In genomic region chr4:85227664-85228588, GRCm38 (mm10) we compare ENCODE assay signal across 32 mouse cellular contexts. TPM values are rescaled to one million over a fixed set of nuclear protein-coding genes. Genes with fewer than 3 reads are reported as not detected.
DNase-seq lines count a peak whose midpoint lies in the region; ATAC-seq and TF ChIP-seq lines count a peak whose summit lies in the region.
"Had no signal": no experiment of that assay in that cellular context is flagged by ENCODE, and none has a peak within 500 bp of the region (broad histone marks: within the 10 kb centered on the region; RNA-seq: fewer than 3 reads in every experiment).

No protein-coding gene starts in this region.

- no peaks in the 10 kb centered on the region for H3K9me3 ChIP-seq in kidney, postnatal 0 days (replicated peaks; ENCODE audit: low read length)
- H3K9me3 ChIP-seq in kidney, embryonic 14.5 days (ENCODE audit: control insufficient read depth, low read length) = no peaks in the 10 kb centered on the region
- H3K9me3 ChIP-seq in midbrain, embryonic 16.5 days (replicated peaks; ENCODE audit: control insufficient read depth, low read length, poor library complexity, severe bottlenecking) = no peaks in the 10 kb centered on the region
- no peaks in the 10 kb centered on the region for H3K9me3 ChIP-seq in midbrain, postnatal 0 days (ENCODE audit: low read length)
- H3K9me3 ChIP-seq in neural tube, embryonic 15.5 days (replicated peaks) = no peaks in the 10 kb centered on the region
- H3K9me3 ChIP-seq: embryonic facial prominence, embryonic 12.5 days; forebrain, embryonic 10.5 days; heart, embryonic 12.5 days; limb, embryonic 12.5 days; liver, embryonic 15.5 days; midbrain, embryonic 12.5 days; stomach, embryonic 15.5 days had no signal

- peak overlapping the region; percentile 4; the same call in 1 of the 2 replicates for H3K27ac ChIP-seq in cerebellum, adult 2 months (ENCODE audit: insufficient read depth, low read length)
- no peak overlapping the region for H3K27ac ChIP-seq in kidney, postnatal 0 days
- no peak overlapping the region for H3K27ac ChIP-seq in kidney, embryonic 14.5 days (ENCODE audit: low read depth, low read length)
- H3K27ac ChIP-seq in midbrain, embryonic 16.5 days (ENCODE audit: low read length) = no peak overlapping the region
- no peak overlapping the region for H3K27ac ChIP-seq in midbrain, postnatal 0 days (ENCODE audit: low read depth, low read length)
- H3K27ac ChIP-seq in neural tube, embryonic 15.5 days (replicated peaks) = 0 out of 2 replicates have a peak overlapping the region, but pooled peaks have one; percentile 51
- H3K27ac ChIP-seq: embryonic facial prominence, embryonic 12.5 days; forebrain, embryonic 10.5 days; heart, adult 2 months; hindbrain, embryonic 14.5 days; limb, embryonic 12.5 days; liver, embryonic 15.5 days; midbrain, embryonic 12.5 days; stomach, embryonic 15.5 days had no signal

- H3K4me3 ChIP-seq in cerebellum, adult 2 months (replicated peaks; ENCODE audit: insufficient read depth, low read depth, low read length) = no peak overlapping the region
- H3K4me3 ChIP-seq in kidney, postnatal 0 days (replicated peaks; ENCODE audit: low read depth, low read length) = no peak overlapping the region
- H3K4me3 ChIP-seq in kidney, embryonic 14.5 days (ENCODE audit: low read length) = no peak overlapping the region
- no peak overlapping the region for H3K4me3 ChIP-seq in midbrain, embryonic 16.5 days (ENCODE audit: low read depth, low read length)
- no peak overlapping the region for H3K4me3 ChIP-seq in midbrain, postnatal 0 days (ENCODE audit: low read depth, low read length)
- H3K4me3 ChIP-seq in neural tube, embryonic 15.5 days (replicated peaks) = no peak overlapping the region
- H3K4me3 ChIP-seq: embryonic facial prominence, embryonic 12.5 days; forebrain, embryonic 10.5 days; heart, adult 2 months; heart, embryonic 12.5 days; limb, embryonic 12.5 days; liver, embryonic 15.5 days; midbrain, embryonic 12.5 days; stomach, embryonic 15.5 days had no signal

- TF ChIP-seq POLR2A in cerebellum, adult 2 months (IDR thresholded peaks at IDR 0.05; ENCODE audit: borderline replicate concordance, insufficient read depth, low read length) = no peak

- H3K4me2 ChIP-seq in kidney, postnatal 0 days (ENCODE audit: low read length) = no peak overlapping the region
- no peak overlapping the region for H3K4me2 ChIP-seq in kidney, embryonic 14.5 days (replicated peaks; ENCODE audit: low read depth, low read length)
- no peak overlapping the region for H3K4me2 ChIP-seq in midbrain, embryonic 16.5 days (ENCODE audit: low read length)
- no peak overlapping the region for H3K4me2 ChIP-seq in midbrain, postnatal 0 days (ENCODE audit: low read depth, low read length, poor library complexity, severe bottlenecking)
- no peak overlapping the region for H3K4me2 ChIP-seq in neural tube, embryonic 15.5 days
- H3K4me2 ChIP-seq: embryonic facial prominence, embryonic 12.5 days; heart, embryonic 12.5 days; hindbrain, embryonic 14.5 days; limb, embryonic 12.5 days; liver, embryonic 15.5 days; midbrain, embryonic 12.5 days; stomach, embryonic 15.5 days had no signal

- TF ChIP-seq CTCF in cerebellum, adult 2 months (IDR thresholded peaks at IDR 0.05; ENCODE audit: borderline replicate concordance, insufficient read depth, low read depth, low read length) = no peak
- TF ChIP-seq CTCF in kidney, postnatal 0 days (IDR thresholded peaks at IDR 0.05; ENCODE audit: low read depth) = no peak
- TF ChIP-seq CTCF in midbrain, postnatal 0 days (IDR thresholded peaks at IDR 0.05) = no peak

- peaks cover 40% of the 10 kb centered on the region for H3K4me1 ChIP-seq in cerebellum, adult 2 months (ENCODE audit: control insufficient read depth, insufficient read depth, low read length)
- H3K4me1 ChIP-seq in kidney, postnatal 0 days (replicated peaks; ENCODE audit: insufficient read depth, low read length) = no peaks in the 10 kb centered on the region
- no peaks in the 10 kb centered on the region for H3K4me1 ChIP-seq in kidney, embryonic 14.5 days (ENCODE audit: control insufficient read depth, insufficient read depth, low read length)
- peaks cover 11% of the 10 kb centered on the region for H3K4me1 ChIP-seq in midbrain, embryonic 16.5 days (ENCODE audit: control insufficient read depth, insufficient read depth, low read length)
- H3K4me1 ChIP-seq in midbrain, postnatal 0 days (ENCODE audit: insufficient read depth, low read length) = no peaks in the 10 kb centered on the region
- H3K4me1 ChIP-seq in neural tube, embryonic 15.5 days = peaks cover 19% of the 10 kb centered on the region
- H3K4me1 ChIP-seq: embryonic facial prominence, embryonic 12.5 days; heart, embryonic 12.5 days; limb, embryonic 12.5 days; liver, embryonic 15.5 days had no signal

- no peak; the same call in 1 of the 2 replicates for ATAC-seq in kidney, postnatal 0 days (replicated peaks; ENCODE audit: low FRiP score, low read depth)
- ATAC-seq in kidney, embryonic 14.5 days (ENCODE audit: low FRiP score, low TSS enrichment) = no peak
- ATAC-seq in midbrain, embryonic 16.5 days = 0 out of 2 replicates have a peak, but pooled peaks have one; percentile 34
- no peak for ATAC-seq in midbrain, postnatal 0 days (ENCODE audit: low FRiP score)
- ATAC-seq in neural tube, embryonic 15.5 days (ENCODE audit: low FRiP score) = peak; percentile 58; the same call in 1 of the 2 replicates
- ATAC-seq: inflammation-experienced regulatory T-cells, adult 6 months; Patski had no signal

- no peaks in the 10 kb centered on the region for H3K36me3 ChIP-seq in kidney, postnatal 0 days (ENCODE audit: insufficient read depth, low read length)
- H3K36me3 ChIP-seq in kidney, embryonic 14.5 days (ENCODE audit: control insufficient read depth, insufficient read depth, low read length) = no peaks in the 10 kb centered on the region
- no peaks in the 10 kb centered on the region for H3K36me3 ChIP-seq in midbrain, embryonic 16.5 days (ENCODE audit: control insufficient read depth, insufficient read depth, low read length)
- no peaks in the 10 kb centered on the region for H3K36me3 ChIP-seq in midbrain, postnatal 0 days (ENCODE audit: insufficient read depth, low read length)
- H3K36me3 ChIP-seq in neural tube, embryonic 15.5 days = no peaks in the 10 kb centered on the region
- H3K36me3 ChIP-seq: embryonic facial prominence, embryonic 12.5 days; forebrain, embryonic 10.5 days; heart, embryonic 12.5 days; limb, embryonic 12.5 days; liver, embryonic 15.5 days; midbrain, embryonic 12.5 days; stomach, embryonic 15.5 days had no signal

- no peak for DNase-seq in cerebellum, adult 2 months
- no peak for DNase-seq in cerebellum, adult 8-10 months
- DNase-seq in kidney, postnatal 0 days (ENCODE audit: low spot score) = peak; percentile 12
- DNase-seq in midbrain, postnatal 0 days (ENCODE audit: low spot score) = no peak
- no peak for DNase-seq in thymus, postnatal 36 days
- DNase-seq: adrenal gland, postnatal 10 days; embryo, embryonic 11 days; gastrocnemius, postnatal 36 days; heart, adult 2 months; heart, postnatal 4 days; kidney, adult 9 months; layer of hippocampus, adult 9-11 months; lung, postnatal 36 days; retina, postnatal 1 day; right cerebral cortex, postnatal 25 days; thymus, postnatal 14 days had no signal

- H3K27me3 ChIP-seq in cerebellum, adult 2 months (ENCODE audit: control insufficient read depth, insufficient read depth, low read length) = no peaks in the 10 kb centered on the region
- no peaks in the 10 kb centered on the region for H3K27me3 ChIP-seq in kidney, postnatal 0 days (ENCODE audit: insufficient read depth, low read length)
- no peaks in the 10 kb centered on the region for H3K27me3 ChIP-seq in kidney, embryonic 14.5 days (ENCODE audit: control insufficient read depth, insufficient read depth, low read length)
- no peaks in the 10 kb centered on the region for H3K27me3 ChIP-seq in midbrain, embryonic 16.5 days (ENCODE audit: control insufficient read depth, insufficient read depth, low read depth, low read length)
- no peaks in the 10 kb centered on the region for H3K27me3 ChIP-seq in midbrain, postnatal 0 days (ENCODE audit: insufficient read depth, low read length)
- no peaks in the 10 kb centered on the region for H3K27me3 ChIP-seq in neural tube, embryonic 15.5 days (replicated peaks)
- H3K27me3 ChIP-seq: embryonic facial prominence, embryonic 12.5 days; heart, embryonic 12.5 days; liver, embryonic 15.5 days; midbrain, embryonic 12.5 days; stomach, embryonic 15.5 days had no signal

- no peak overlapping the region for H3K9ac ChIP-seq in kidney, postnatal 0 days (ENCODE audit: low read depth, low read length)
- H3K9ac ChIP-seq in kidney, embryonic 14.5 days (ENCODE audit: low read depth, low read length) = no peak overlapping the region
- no peak overlapping the region for H3K9ac ChIP-seq in midbrain, embryonic 16.5 days (ENCODE audit: low read depth, low read length)
- no peak overlapping the region for H3K9ac ChIP-seq in midbrain, postnatal 0 days (replicated peaks; ENCODE audit: low read length, poor library complexity, severe bottlenecking)
- H3K9ac ChIP-seq in neural tube, embryonic 15.5 days (replicated peaks) = no peak overlapping the region
- H3K9ac ChIP-seq: embryonic facial prominence, embryonic 12.5 days; heart, embryonic 12.5 days; hindbrain, embryonic 14.5 days; limb, embryonic 12.5 days; liver, embryonic 15.5 days; midbrain, embryonic 12.5 days; stomach, embryonic 15.5 days had no signal

- 16% methylated on average over 9 of the region's 9 CpGs for WGBS in cerebellum, adult 2 months
- 42% methylated on average over 9 of the region's 9 CpGs for WGBS in kidney, postnatal 0 days
- WGBS in kidney, embryonic 14.5 days = 48% methylated on average over 9 of the region's 9 CpGs
- WGBS in midbrain, embryonic 16.5 days = 63% methylated on average over 9 of the region's 9 CpGs
- 67% methylated on average over 9 of the region's 9 CpGs for WGBS in midbrain, postnatal 0 days
- WGBS in neural tube, embryonic 15.5 days = 63% methylated on average over 9 of the region's 9 CpGs

RNA-seq across cellular contexts. Expression of gene Sh3gl2, which starts 23.0 kb away (rescaled TPM):
- polyA plus RNA-seq in cerebellum, adult 2 months (2012; rRNA removed) = 369 and 387 TPM in 2 replicates
- 20.0 and 22.1 TPM in 2 replicates for polyA plus RNA-seq in kidney, postnatal 0 days (2015; fragmentation: Nextera tagmentation; extraction: Ambion mirVana)
- 11.4 and 16.5 TPM in 2 replicates for polyA plus RNA-seq in kidney, embryonic 14.5 days (2014; fragmentation: Nextera tagmentation; extraction: Ambion mirVana)
- polyA plus RNA-seq in midbrain, embryonic 16.5 days (2015; fragmentation: Nextera tagmentation; extraction: Ambion mirVana) = 96.0 and 112 TPM in 2 replicates
- total RNA-seq in midbrain, postnatal 0 days (2014; rRNA removed) = 47.4 and 50.6 TPM in 2 replicates
- 123 and 132 TPM in 2 replicates for polyA plus RNA-seq in midbrain, postnatal 0 days (2015; fragmentation: Nextera tagmentation; extraction: Ambion mirVana)
- 107 and 111 TPM in 2 replicates for polyA plus RNA-seq in neural tube, embryonic 15.5 days (2015; fragmentation: Nextera tagmentation; extraction: Ambion mirVana)
- total RNA-seq: megakaryocyte, adult 5-6 weeks; MEL had no signal
- polyA plus RNA-seq: inflammation-experienced regulatory T-cells, adult 6 months; liver, adult 2 months; liver, embryonic 15.5 days had no signal

Comparison
In these comparisons a context has a peak if more than half of its experiments do, and no peak if none do; other contexts are left out.
1. ATAC-seq: peak in midbrain, embryonic 16.5 days (single experiment) and neural tube, embryonic 15.5 days (single experiment); none in kidney, postnatal 0 days (single experiment), kidney, embryonic 14.5 days (single experiment) and midbrain, postnatal 0 days (single experiment).
2. H3K27ac ChIP-seq: peak in cerebellum, adult 2 months (single experiment) and neural tube, embryonic 15.5 days (single experiment); none in kidney, postnatal 0 days (single experiment), kidney, embryonic 14.5 days (single experiment), midbrain, embryonic 16.5 days (single experiment) and midbrain, postnatal 0 days (single experiment).